Mouse (Mus musculus) naive thymus-derived CD4-positive, alpha-beta T cell, adult 2 months (primary cell): ENCODE data around the gene Phlda1.

Experiments
- DNase-seq: peaks from one replicate; pipeline ENCODE4 v3.0.0-alpha.2; 2011; ENCODE audit warnings: low read depth

The Phlda1 gene

DNA sequence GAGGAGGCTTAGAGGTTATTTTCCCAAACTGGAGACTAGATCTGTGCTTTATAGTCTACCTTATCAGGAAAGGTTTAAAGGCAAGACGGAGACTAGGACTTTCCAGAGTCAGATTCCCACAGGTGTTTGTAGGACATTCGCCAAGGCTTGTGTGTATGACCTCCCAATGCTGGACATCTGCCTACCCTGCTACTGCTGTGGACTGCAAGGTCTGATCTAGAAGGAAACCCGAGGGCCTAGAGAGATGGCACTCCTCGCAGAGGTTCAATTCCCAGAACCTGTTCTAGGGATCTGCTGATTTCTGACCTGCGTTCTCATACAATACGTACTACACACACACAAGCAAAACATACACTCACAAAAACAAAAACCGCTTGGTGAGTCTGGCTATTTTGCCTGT, 680 bp upstream of the Phlda1 start:
- DNase-seq: no peak

GRCm38 (mm10) chr10:111506926-111507459, 907 bp downstream of the Phlda1 start:
- no peak for DNase-seq

DNA sequence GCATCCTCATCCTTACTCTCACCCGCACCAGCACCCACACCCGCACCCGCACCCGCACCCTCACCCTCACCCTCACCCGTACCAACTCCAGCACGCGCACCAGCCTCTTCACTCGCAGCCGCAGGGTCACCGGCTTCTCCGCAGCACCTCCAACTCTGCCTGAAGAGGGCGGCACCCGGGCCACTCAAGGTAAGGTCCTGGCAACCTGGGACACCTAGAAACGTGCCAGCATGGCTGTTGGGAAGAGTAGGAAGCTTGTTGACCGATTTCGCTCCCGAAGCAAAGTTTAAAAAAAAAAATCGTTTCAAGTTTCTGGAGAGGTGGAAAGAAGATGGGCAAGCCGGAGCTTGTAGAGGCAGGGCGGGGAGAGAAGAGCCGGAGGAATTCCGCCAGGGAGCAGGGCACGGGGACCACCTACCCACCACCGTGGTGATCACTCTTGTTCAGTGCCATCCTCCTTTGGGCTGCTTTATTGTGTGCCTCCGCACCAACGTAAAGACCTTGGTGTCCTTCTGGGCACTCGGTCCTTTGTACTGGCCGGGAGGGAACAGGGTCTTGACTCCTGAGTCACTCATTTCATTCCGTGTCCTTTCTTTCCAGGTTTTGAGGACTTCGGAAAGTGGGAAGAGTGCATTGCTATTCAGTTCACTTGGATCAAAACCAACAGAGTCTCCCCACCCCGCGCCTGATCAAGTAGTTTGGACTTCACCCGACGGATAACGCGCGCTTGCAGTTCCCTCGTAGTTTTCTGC, 1.6 kb downstream of the Phlda1 start:
- DNase-seq: peak; percentile 68

GRCm38 (mm10) chr10:111508324-111509080, 2.4 kb downstream of the Phlda1 start:
- DNase-seq: no peak

DNA sequence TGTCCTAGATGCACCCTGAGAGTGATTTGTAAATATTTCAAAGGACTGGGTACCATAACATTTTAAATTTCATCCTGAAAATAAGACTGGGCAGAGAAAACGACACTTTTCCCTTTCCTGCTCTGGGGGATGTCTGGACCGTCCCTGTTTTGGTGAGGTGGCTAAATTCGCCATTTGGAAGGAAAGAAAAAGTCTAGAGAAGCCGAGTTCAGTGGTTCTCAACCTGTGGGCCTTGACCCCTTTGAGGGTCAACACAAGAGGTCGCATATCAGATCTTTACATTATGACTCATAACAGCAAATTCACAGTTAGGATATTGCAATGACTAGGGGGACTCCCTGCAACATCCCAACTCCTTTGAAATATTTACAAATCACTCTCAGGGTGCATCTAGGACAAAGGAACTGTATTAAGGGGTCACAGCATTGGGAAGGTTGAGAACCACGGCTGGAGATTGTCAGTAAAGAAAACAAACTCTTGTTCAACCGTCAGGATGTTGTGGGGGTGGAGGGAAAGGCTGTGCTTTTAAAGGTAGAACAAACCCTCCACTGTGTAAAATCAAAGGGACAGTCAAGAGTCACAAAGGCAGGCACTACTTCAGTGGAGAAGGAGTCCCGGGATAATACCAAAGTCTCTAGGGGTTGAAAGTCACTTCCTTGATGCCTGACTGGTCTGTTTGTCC, 3.2 kb downstream of the Phlda1 start:
- peak; percentile 25 for DNase-seq

DNA sequence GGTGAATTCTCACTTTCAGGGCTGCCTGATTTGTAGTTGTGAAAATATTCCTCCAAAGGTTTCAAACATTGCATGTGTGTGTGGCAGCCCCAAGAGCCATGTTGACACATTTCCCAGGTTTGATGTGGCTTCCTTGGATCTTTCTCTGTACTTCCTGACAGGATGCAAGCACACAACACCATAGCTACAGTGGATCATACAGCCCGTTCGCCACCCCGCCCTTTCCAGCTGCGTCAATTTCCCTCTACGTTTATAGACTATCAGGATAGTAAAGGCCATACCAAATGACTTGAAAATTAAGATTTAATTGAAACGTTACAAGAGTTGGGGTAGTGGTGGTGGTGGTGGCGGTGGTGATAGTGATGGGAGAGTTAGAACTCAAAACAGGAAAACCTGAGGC, 3.9 kb downstream of the Phlda1 start:
- peak; percentile 30 for DNase-seq

- no peak for DNase-seq
Observed at GRCm38 (mm10) chr10:111510798-111511197, 4.7 kb downstream of the Phlda1 start.

DNA sequence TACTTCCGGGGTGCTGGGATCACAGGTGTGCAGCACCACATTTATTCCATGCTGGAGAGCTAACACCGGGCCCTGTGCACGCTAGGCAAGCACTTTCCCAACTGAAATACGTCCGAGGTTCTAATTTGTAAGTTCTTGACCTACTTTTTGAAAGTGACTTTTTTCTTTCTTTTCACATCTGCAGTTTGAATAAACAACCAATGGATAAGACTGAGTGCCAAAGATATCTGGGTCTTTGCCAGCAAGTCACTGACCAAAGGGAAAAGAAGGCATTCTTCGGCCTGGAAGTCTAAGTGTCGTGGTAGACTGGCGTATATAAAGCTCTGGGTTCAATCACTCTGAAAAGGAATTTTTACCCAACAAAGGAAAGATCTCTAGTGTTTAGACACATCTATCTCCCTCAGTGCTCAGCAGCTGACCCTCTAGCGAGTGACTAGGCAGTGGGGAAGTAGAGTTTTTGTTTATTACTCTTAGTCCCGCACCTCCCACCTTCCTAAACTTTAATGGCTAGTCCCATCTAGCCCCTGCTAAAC, 6.0 kb downstream of the Phlda1 start:
- DNase-seq: no peak

- no peak for DNase-seq
Observed at GRCm38 (mm10) chr10:111514282-111514885, 8.3 kb downstream of the Phlda1 start.

GRCm38 (mm10) chr10:111515071-111516010, 9.3 kb downstream of the Phlda1 start:
- no peak for DNase-seq

DNA sequence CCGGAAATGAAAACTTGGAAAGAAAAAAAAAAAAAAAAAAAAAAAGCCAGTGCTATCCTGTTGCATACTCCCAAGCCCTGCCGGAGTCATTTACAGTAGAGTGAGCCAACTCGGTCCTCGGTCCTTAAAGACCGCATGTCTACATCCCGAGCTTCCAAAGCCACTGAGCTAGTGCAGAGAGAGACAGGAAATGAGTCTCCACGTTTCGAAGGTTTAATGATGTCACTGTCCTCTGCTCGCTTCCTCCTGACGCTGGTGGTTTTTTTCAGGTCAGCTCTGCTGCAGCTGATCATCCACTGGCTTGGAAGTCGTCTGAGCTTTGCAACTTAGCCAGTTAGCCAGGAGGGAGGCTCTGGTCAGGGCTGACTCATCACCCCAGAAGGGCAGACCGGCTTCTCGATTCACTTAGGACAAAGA, 10.1 kb downstream of the Phlda1 start:
- peak; percentile 76 for DNase-seq

- DNase-seq: peak; percentile 49
Observed at GRCm38 (mm10) chr10:111516804-111517436, 10.8 kb downstream of the Phlda1 start.

DNA sequence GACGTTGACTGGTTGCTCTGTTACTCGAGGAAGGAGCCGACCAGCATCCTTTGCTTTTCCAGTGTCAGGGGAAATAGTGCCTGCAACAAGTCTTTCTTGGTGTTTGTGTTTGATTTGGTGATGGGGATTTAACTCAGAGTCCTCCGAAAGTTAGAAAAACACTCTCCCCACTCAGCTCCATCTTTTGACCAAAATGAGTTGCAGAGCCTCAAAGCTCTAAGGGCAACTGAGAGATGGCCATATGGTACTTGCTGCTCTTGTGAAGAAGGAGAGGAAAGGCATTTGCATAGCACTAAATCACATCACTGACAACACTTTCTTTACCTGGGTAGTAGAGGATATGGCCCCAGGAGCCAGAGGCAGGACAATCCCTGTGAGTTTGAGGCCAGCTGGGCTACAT, 12.3 kb downstream of the Phlda1 start:
- no peak for DNase-seq

DNA sequence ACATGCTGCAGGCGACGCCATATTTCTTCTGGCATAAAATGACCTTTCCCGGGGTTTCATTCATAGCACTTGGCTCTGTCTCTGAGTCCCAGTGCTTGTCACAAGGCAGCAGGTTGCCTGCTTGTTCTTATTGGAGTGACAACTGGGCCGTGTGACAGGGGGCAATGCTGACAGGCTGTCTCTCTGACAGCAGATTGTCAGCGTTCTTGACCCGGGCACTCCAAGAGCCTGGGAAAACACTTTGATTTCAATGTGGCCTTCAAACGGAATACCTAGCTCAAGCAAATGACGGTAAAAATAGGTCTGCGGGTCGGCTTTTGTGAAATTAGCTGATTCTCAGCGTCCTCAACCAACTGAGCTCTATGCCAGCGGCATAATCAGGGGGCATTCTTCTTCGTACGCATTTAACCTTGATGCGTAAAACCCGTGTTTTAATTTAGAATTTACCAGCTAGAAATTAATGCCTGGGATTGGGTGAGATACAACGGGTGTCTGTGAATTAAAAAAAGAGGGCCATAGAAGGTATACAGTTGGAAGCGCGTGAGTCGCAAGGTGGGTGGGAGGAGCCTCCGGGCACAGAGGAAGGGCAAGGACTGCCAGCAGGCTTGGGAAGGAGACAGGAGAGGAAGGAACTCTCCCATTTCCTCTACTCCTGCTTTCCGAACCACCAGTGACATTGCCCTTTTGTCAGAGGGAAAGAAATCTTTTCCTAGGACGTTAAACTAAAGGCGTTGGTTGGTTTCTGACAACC, 13.7 kb downstream of the Phlda1 start:
- DNase-seq: no peak

- DNase-seq: no peak
Observed at GRCm38 (mm10) chr10:111520621-111521020, 14.5 kb downstream of the Phlda1 start.

DNA sequence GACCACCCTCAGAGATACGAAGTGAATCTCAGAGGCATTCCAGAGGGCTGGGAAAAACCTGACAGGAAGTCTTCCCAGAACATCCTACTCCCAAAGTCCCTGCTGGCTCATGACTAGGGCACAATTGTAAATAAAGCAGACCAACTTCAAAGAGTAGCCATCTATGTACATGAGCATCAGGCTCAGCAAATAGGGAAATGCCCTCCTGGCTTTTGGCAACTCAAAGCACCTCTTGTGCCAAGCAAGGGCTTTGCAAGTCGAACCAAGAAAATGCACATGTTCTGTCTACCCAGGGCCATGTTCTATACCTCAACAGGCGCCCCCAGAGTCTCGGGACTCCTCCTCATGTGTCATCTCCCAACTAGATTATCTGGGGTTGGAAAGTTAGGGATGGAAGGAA, 15.6 kb downstream of the Phlda1 start:
- no peak for DNase-seq

GRCm38 (mm10) chr10:111522230-111522629, 16.1 kb downstream of the Phlda1 start:
- no peak for DNase-seq

GRCm38 (mm10) chr10:111523894-111524293, 17.8 kb downstream of the Phlda1 start:
- no peak for DNase-seq

DNA sequence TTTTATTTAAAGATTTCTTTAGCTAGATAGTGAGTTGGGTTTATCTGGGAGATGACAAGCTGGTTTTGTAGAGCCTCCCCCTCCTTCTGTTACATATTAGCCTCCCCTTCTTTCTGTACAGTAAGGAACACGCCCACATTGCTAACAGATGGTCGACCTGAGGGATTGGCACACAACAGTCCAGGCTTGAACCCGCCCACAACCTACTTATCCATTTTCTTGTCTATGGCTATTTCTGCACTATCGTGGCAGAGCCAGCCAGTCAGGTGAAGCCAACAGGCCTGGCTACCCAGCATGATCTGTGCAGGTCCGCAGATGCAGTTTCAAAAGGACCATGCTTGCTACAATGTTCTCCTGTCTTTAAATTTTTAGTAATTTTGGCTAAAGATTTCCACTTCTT, 21.0 kb downstream of the Phlda1 start:
- DNase-seq: no peak

- no peak for DNase-seq
Observed at GRCm38 (mm10) chr10:111527613-111528012, 21.5 kb downstream of the Phlda1 start.
